Mouse (Mus musculus) heart, adult 8-10 months (tissue): Measurements from ENCODE around the gene Tnp1. TPM values are rescaled to one million over a fixed set of nuclear protein-coding genes. Genes with fewer than 3 reads are reported as not detected.

Source experiments
- DNase-seq: peaks from one replicate; pipeline ENCODE4 v3.0.0; 2022; ENCODE audit warnings: low spot score
- total RNA-seq, 4 experiments: library from RNA; stranded (reverse); gene quantifications; 2 replicates each; pipeline ENCODE4 v1.2.4; 2022

Gene Tnp1
- total RNA-seq = not detected

DNA sequence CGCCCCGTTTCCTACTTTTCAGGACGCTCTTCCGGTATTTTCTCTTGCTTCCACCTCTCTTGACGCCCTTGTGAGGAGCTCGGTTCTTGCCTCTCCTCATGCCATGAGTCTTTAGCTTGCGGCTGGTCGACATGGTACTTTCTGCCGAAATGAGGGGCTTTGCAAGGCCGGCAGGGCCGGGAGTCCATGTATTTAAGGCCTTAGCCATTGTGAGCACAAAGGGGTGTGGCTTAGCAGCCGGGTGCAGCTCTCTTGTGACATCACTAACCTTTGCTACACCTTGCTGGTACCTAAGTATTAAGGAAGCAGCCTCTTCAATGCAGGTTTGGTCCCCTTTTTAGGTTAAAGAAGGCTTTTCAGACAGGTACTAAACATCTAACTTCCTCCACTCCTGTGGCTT is at the start of gene Tnp1:
TSS of gene Tnp1 (minus strand) at position 179 of the 400 bp plus-strand sequence.
- DNase-seq = no peak

DNA sequence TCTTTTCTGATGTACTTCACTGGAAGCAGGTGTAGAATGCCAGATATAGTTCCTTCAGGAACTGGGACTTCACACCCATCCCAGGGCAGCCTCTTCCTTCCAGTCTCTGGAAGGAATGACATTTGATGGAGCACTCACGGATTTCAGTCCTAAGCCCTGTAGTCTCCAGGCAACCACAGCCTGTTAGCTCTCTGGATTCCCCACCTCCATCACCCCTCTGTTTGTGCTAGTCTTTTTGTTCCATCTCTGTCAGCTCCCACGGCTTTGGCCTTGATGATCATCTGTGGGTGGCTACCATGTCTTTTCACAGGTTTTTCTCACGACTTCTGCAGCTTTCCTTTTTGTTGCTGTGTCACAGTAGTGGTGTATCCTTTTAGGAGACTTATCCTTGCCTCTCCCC is 48.6 kb upstream of the Tnp1 start:
- no peak for DNase-seq

DNA sequence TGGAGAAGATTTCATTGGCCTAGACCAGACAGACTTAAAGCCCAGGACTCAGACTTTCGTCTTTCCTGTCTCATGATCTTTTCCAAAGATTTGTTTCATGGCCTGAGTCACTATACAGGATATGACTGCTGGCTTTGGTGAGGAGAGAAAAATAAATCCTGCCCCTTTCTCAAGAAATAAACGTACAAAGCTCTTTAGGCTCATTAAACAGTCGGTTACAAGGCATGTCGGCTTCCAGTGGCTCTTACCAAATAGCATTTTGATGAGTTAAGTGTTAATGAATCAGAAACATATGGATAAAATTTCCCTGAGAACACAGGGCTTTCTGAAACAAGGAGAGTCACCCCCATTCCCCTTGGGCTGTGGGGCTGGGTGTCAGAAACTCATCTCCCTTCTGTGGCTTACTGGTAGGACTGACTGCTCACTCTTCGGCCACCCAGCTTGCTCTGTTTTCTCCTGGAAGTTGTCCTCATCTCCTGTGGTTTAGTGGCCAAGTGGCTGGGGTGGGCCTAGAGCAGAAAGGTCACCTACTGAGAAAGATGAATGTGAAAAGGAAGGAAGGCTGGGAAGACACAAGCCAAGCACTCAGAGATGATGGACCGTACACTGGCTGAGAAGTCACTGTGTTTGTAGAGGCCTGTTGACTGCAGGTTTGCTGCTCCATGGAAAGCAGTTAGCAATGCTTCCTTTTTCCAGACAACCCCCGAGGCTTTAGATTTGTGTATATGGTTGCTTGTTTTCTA is 46.0 kb upstream of the Tnp1 start:
- DNase-seq = no peak

DNA sequence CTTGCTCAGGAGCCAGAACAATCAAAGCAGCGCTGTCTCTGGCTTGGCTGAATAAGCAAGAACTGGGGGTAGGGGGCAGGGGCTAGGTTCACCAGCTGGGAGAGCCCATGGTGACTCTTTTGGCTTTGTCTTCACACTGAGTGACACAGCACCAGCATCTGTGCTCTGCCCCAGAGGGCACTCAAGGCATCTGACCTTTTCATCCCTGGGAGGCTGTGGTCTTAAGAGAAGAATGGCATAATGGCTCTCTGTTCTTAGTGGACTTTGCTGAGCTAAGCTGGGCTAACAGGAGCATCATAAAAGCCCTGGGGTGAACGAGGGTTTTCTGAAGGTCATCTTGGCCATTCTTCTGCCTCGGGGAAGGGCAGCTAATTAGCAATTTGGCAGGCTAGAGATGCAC is 44.6 kb upstream of the Tnp1 start:
- DNase-seq = no peak

DNA sequence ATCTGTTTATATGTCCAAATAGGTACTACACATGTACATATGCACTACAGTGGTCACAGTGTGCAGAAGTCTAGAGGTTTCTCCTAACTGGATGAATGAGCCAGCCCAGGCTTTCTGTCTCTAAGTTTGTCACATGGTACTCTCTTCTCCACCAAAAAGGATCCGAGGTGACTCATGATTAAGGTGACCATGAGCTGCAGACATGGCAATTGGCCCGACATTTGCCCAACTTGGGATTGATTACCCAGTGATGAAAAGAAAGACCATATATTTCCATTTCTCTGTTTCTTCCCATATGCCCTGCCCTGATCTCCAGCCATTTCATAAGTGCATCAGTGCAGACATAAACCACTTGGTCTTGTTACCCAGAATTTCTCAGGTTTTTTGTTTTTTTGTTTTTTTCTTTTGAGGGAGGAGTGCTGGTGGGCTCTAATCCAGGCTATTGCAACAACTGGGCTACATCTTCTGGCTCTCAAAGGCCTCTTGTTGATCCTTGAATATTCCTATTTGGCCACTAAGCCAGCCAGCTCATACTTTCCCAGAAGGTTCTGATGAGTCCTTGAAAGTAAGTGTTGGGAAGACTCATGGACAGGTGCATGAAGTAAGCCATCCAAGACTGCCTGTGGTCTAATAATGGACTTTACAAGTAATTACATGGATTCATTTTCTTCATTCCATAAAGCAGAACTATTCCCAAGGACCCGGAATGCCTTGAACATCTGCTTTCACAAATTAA is 40.7 kb upstream of the Tnp1 start:
- no peak for DNase-seq

DNA sequence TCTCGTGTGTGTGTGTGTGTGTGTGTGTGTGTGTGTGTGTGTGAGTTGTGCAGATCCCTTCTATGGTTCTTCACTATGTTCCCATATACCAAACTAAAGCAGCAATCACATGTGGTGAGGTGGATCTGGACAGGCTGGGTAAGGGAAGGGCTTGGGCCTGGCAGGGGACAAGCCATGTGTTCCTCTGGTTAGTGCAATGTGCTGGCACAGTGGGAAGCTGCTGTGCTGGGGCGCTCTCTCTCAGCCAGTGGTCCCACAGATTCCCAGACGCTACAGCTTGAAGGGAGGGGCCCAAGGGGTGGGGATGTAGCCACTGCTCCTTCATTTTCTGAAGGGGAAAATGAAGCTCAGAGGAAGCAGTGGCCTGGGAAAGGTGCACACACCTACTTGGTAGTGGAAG is 40.1 kb upstream of the Tnp1 start:
- DNase-seq = no peak

DNA sequence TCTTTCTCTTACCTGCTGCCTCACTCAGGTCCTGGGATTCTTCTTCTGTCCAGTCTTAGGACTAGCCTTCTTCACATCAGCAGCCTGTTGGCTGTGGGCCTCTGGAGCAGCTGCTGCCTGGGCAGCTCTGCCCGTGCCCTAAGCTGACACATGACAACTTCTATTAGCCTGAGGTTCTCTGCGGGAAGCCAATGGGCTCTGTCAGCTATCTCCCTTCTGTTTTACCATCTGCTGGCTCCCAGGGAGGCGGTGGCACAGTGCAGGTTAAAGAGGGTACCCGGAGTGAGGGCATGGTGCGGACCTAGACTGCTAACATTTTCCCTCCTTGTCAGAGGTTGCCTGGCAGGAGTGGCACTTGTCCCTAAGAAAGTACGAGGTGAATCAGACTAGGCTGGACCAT is 39.5 kb upstream of the Tnp1 start:
- DNase-seq = no peak

DNA sequence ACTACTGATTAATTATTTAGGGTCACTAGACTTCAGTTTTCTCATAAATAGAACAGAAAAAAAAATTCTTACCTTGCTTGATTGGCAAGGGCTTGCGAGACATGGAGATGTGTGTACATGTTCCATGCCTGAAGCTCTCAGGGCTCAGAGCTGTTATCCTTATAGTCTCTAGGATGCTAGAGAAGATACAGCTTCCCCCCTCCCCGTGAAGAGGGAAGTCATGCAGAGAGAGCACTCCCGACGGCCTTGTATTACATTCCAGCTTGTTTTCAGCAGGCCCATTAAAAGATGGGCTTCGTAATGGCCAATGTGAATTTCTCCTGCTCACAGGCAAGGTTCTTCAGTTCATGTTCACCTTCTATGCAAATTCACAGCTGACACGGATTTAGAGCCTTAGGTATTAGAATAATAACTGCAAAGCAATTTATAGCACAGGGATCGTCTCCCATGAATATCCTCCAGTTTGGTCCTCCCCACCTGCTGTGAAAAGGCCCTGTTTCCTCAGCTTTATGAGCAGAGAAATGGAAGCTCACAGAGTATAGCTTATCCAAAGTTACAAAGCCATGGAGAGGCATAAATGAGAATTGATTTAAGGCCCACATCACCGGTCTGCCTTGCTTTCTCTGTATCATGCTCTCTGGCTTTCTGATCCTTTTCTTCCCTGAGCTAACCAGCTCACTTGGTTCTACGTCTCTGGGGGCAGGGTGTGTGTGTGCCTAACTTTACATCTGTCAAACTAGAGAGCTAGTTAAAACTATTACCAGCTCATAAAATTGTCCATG is 38.0 kb upstream of the Tnp1 start:
- DNase-seq = no peak

DNA sequence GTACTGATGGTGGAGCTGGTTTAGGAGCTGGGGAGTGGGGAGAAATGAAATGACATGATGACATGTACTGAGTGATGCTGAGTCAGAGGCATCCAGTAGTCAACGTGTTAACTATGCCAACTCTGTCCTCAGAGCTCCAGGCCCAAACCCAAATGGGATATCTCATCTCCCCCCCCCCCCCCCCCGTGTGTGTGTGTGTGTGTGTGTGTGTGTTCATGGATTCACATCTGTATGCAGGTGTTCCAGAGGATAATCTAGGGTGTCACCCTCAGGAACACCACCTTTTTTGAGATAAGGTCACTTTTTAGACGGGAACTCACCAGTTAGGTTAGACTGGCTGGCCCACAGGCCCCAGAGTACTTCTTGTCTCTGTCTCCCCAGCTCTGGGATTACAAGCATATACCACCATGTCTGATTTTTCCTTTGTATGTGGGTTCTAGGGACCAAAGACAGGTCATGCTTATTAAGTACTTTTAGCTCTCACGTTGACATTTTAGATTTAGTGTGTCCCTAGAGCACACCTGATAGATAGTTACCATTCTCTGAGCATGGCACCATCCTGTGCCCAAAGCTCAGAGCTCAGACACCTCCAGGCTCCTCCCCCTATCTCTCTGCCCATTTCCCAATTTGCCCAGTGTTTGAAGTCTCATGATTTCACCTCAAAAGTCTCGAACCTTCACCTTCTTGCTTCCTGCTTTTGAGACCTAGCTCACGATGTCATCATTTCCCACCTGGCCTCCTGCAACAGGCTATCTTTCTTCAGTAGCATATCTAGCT is 31.4 kb upstream of the Tnp1 start:
- DNase-seq = no peak

DNA sequence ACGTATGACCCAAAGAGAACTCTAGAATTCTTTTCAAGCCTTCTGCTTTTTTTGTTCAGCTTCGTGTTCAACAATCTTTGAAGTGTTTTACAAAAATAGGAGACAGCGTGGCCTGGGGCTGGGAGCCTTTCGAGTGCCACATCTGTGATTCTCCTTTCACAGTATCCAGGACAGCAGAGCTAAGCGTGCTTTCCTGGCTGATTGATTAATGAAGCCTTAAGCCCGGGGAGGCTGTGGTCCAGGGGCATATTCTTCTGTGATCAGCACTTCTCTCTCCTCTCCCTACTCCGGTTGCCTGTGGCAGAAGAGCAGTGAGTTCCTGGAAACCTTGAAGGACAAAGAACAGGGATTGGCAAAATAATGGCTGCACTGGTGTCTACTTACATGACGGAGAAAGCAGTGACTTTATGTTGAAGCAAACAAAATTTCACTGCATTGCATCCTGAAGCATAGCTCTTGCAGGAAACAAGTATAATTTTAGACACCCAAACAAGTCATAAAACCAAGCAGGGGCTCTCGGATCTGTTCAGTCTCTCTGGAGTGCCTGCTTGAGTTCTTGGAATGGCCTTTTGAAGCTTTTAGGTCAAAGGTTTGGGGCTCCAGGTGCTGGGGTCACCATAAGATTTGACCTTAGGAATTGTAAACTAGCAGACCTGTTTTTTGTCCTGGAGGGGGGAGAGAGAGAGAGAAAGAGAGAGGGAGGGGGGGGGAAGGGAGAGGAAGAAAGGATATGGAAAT is 30.4 kb upstream of the Tnp1 start:
- DNase-seq = no peak

DNA sequence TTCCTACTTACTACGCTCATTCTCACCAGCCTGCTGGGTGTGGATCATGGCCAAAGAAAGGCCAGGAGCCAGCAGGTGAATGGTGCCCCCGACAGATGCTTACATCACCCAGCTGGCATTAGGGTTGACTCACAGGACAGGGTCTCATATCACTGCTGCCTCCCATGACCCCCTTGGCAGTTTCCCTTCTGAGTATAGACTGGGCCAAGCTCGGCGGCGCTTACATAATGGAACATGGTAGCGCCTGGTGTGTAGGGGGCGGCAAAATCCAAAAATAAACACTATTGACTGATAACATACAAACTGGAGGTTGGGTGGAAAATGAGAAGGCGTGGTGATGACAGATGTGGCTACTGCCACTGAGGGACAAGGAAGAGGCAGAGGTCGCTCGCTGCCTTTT is 28.0 kb upstream of the Tnp1 start:
- peak; percentile 41 for DNase-seq

DNA sequence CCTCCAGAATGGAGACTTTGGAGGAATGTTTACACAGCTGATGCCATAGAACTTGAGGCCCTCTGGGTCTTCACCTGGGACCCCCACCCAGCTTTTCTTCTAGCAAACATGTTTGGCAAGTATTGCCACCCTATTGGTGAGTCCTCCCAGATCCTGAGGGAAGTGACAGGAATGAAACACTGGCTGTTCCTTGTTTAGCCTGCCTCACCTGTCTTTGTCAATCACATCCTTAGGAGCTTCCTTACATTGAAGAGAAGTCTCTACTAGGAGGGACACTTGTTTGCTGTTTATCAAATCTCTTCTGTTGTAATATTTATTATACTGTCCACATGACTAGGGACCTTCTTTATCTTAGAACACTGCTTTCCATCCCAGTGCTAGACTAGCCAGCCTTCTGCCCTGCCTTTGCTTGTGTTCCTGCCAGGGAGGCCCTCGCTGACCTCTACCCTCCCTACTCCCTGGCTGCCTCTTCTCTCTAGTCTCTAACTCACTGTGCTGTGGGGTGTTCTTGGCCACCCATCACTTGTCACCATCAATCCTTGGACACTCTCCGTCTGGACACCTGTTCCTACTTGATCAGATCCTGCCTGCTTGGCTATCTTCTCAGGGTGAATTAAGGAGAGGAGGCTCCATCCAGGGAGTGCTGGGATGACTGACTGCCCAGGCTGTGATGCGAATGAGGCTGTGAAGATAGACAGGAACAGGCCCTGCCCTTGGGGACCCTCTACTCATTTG is 25.1 kb upstream of the Tnp1 start:
- no peak for DNase-seq

DNA sequence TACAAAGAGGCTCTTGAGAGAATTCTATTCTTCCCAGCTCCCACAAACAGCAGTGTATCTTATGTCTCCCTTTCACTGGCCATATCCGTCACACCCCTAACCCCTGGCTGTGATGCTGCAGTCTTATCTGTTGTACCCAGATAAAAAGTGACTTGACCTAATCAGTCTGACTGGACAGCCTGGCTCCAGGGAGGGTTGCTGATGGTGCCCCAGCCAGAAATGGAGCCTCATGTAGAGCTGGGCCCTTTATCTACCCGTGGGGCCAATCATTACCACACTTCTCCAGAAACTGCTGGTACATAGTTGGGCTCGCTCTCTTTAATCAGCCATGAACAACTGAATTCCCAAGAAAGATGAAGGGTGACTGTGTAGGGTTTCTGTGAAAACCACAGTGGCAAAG is 22.8 kb upstream of the Tnp1 start:
- no peak for DNase-seq

DNA sequence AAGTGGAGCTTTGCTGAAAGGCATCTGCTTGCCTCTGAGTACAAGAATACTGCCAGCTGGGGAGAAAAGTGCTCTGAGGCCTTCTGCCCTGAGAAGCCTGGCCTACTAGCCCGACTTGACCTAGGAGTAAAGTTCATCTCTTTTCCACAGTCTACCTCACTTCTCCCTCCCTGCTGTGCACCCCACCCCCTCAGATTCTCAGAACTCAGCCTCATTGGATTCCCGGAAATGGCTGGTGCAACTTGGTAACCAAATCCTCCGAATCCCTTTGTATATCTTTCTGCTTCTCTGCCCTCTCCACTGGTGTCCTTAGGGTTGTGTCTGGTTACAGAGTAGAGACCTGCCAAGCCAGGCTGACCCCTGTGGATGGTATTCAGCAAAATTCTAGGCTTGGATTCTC is 20.8 kb upstream of the Tnp1 start:
- no peak for DNase-seq

DNA sequence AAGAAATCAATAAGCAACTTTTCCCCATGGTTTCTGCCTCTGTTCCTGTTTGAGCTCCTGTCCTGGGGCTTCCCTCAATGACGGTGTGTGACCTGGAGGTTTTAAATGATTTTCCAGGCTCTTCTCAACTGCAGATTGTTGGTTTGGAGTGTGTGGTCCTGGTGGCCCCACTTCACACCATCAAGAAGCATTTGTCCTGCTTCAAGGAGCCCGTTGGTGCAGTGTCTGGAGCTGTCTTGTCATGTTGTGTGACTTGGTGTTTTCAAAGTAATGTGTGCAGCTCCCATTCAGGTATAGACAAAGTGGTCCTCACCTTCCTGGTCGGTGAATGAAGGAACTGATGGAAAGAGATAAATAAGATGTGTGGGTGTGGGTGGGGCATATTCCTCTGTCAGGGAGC is 20.0 kb upstream of the Tnp1 start:
- no peak for DNase-seq

DNA sequence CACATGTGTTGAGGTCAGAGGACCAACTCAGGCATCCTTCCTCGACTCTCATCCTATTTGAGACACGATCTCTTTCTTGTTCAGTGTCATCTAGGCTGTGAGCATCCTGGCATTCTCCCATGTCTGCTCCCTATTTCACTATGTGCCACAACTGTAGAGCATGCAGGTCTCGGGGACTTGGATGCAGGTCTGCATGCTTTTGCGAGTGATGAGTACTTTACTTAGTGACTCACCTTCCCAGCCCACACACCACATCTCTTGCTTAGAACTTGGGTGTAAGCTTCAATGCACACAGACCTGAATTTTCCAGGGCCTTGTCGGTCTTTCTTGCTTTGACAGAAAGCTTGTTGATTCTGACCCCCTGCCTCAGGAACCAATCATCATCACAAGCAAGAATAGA is 16.8 kb upstream of the Tnp1 start:
- no peak for DNase-seq

DNA sequence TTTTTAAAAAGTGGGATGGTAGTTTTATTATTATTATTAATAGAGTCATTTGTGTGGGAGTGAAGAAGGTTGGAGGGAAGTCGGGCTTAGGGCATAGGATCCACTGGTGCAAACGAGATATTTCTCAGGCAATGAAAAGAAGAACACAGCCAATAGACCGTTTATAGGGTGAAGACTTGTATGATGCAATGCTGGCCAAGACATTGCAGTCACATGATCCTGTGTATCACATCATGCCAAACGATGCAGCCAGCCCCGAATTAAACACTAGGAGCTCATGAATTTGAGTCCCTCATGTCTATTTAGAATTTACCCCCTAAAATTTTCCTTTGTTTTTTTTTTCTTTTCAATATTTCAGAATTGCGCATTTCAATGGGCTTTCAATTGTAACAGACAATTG is 13.0 kb upstream of the Tnp1 start:
- DNase-seq = no peak

DNA sequence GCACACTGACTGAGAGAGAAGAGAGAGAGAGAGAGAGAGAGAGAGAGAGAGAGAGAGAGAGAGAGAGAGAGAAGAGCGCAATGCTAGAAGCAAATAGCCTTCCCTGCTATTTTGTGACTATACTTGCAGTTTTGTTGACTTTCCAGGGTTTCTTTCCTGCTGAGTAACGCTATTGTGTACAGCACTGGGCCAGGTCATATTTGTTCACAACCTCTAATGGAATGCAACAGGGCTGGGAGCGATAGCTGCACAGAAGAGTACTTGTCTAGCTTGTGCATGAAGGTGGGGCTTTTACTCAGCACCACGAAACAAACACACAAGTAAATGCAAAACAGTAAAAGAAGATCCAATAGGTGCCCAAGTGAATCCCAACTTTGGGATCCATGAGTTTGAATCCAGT is 11.7 kb upstream of the Tnp1 start:
- DNase-seq = no peak

DNA sequence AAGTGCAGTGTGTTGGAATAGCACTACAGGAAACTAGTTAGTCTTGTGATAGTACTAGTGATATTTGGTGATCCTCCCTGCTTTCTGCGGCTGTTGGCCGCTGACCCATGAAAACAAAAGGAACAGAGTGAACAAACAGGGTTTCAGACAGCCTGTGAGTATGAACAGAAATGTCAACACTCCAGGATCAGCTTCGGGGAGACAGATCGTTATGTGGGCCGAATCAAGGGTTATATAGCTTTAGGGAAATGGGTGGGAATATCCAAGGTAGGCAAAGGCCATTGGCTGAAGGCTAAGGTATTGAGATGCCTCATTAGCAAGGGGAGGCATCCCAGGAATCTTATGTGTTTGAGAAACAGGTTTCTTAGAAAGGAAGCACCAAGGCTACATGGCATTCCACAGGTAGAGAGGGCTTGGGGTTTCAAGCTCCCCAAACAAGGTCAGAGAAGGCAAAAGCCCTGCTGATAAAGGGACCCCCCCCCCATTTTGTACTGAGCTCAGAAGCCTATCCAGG is 11.1 kb upstream of the Tnp1 start:
- DNase-seq = no peak

DNA sequence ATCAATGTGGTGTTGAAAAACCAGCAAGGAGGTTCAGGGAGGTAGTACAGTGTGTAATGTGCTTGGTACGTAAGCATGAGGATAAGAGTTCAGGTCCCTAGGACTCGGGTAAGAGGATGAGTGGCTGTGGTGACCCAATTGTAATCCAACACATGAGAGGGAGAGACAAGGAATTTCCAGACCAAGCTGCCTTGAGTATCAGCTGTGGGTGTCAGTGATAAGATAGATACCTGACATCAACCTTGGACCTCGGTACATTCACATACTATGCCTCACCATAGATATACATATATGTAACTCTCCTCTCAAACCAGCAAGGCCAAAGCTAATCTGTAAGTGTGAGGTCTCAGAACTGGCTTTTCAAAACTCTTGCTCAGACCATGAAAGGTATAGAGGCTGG is 10.4 kb upstream of the Tnp1 start:
- DNase-seq = no peak
